Mouse (Mus musculus) right cerebral cortex, adult 18-20 months (tissue): ENCODE data around the gene Tmem72.

Experiments
- DNase-seq: peaks from one replicate; pipeline ENCODE4 v3.0.0; 2022; ENCODE audit warnings: mixed read lengths

Tmem72 gene

GRCm38 (mm10) chr6:116647763-116648162 is 69.0 kb downstream of the Tmem72 start:
- no peak for DNase-seq

DNA sequence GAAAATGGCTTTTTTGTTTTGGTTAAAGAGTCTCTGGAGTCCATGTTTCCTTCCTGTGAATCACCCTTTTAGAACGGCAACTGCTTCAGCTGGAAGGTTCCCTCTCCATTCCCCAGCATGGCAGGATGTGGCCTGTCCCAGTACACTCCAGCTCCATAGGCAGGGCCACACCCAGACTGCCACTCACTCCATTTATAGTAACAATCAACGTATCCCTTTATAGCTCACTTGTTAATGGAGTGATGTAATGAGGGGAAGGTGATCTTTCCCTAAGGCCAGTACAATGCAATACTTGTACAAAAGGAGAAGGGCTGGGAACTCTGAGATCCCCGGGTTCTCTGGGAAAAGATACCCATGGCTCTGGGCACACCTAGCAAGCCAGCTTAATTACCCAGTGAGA is 72.4 kb downstream of the Tmem72 start:
- no peak for DNase-seq

- no peak for DNase-seq
Observed at GRCm38 (mm10) chr6:116643881-116644280, 72.8 kb downstream of the Tmem72 start.

GRCm38 (mm10) chr6:116642942-116643341 is 73.8 kb downstream of the Tmem72 start:
- DNase-seq, result peak; percentile 79

DNA sequence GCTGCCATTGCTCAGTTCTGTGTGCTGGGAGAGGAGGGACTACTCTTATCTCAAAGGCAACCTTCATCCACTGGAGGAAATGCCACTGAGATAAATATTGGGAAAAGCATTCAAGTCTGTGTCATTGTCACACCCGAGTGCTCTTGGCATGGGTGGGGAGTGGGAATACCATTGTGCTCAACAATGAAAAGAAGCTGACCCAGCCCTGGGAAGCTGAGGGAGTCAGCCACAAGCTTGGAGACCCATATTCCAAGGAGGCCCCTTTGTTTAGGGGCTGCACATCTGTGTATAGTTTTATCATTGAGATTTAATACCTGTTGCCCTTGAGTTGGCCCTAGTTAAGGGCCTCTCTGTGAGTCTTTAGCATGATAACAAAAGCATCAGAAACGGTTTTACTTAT is 77.0 kb downstream of the Tmem72 start:
- DNase-seq, result no peak

GRCm38 (mm10) chr6:116638871-116639270 is 77.8 kb downstream of the Tmem72 start:
- no peak for DNase-seq

DNA sequence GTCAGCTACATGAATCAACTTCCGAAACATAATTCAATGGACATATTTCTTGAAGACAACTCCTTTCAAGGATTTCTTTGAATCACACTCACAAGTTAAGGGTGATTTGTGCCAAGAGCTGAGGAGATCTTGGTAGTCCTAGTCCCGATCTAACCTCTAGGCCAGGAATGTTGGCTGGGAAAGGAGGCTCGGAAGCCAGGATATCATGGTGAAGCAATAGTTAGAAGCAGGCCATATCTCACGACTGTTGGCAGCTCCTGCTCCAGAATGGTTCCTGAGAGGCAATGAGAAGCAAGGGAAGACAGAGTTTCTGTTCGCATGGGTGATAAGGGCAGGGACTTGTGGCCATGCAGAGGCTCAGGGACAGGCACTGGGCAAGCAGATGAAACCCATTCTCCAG is 79.2 kb downstream of the Tmem72 start:
- no peak for DNase-seq

DNA sequence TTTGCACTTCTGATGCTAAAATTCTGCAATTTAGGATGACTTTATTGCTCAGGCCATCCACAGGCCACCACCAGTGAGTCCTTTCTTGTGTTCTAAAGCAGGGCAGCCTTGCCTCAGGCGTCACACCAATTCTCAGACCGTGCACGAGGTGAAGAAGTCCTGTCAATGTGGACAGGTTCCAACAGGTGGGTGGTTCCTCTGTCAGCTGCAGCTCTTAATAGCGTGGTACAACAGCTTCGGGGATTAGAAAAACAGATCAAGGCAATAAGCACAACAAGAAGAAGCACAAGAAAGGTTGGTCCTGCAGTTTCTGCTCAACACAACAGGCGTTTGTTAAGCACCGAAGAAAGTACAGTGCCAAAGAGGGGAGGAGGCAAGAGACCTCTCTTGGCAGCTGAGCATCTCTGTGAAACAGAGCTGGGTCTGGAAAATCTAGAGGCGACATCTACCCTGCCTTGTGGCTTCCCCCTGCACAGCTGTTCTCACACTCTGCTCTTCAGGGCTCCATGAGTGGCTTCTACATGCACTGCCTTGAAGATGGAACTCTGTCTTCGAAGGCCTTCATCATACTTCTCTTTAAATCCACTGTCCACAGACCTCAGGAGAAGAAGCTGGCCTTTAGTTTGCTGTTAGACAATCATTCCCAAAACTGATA is 80.0 kb downstream of the Tmem72 start:
- no peak for DNase-seq

DNA sequence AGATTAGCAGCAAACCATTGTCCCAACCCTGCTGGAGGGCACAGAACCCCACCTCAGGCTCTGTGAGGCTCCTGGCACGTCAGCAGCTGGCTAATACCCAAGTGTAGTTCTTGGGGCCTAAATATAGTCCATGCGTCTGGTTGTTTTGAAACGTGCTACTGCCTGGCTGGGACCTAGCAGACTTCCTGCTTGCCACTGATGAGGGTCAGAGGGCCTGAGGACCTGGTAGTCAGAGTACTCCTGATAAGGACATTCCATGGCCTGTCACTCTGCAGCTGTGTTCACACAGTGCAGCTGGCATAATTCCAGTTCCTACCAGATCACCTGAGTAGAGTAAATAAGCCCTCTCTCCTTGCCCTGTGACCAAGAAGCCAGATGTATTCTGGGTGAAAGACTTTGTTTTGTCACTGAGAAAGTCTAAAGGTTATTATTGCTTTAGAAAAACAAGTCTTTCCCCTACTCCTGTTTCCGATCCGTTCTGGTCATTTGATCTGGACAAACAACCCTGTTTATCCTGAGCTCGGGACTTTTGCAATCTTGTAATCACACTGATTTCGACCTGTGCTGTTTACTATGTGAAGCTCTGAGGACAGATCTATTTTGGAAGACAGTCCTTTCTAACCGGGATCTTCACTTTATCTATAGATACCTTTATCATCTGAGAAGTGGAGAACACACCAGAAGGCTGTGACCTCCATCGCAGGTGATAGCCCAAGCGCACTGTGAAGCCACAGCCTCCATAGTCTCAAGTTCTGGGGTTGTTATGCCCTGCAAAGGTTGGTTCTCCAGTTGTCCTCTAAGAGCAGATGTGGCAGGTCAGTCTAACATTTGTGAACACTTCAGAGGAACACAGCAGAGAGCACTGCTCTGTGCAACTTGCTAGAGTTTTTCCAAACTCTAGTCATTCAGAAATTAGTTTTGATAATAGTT is 81.2 kb downstream of the Tmem72 start:
- no peak for DNase-seq

- DNase-seq, result no peak
Observed at GRCm38 (mm10) chr6:116633741-116634695, 82.7 kb downstream of the Tmem72 start.

- DNase-seq, result peak; percentile 74
Observed at GRCm38 (mm10) chr6:116632129-116632528, 84.6 kb downstream of the Tmem72 start.

DNA sequence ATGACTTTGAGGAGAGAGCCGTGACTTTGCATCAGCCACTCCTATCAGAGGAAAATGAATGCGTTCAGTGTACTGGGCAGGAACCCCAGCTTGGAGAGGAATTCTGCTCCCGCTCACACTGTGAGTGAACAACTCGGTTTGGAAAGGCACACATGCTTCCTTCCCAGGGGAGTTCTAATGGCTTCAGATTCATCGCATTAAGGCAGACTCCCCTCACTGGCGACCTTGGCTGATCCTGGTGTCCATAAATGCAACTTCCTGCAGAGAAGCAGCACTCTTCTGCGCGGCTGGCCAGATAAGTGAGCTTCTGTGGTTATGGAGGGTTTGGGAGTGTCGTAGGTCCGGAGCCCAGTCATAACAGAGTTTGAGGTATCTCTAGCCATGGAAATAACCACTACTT is 86.9 kb downstream of the Tmem72 start:
- DNase-seq, result no peak
